Mouse (Mus musculus) kidney, adult 2 months (tissue): Measurements from ENCODE around the gene Slc25a53.
"Not testable (repeated sequence)": the region's sequence is repeated elsewhere in the genome, so short reads cannot be mapped to it uniquely, and the experiment has no call there.

Experiments
- CTCF ChIP-seq: fragments of 200-500 bp; conservative IDR thresholded peaks from 2 replicates; pipeline ENCODE4 v1.5.1; 2011; ENCODE audit warnings: low read depth, mild to moderate bottlenecking, control low read depth, low read length, moderate library complexity, mixed read lengths; ENCODE audit not compliant: insufficient read depth, insufficient read length
- POLR2A ChIP-seq: fragments of 200-500 bp; IDR thresholded peaks from one replicate; pipeline ENCODE4 v1.6.1; 2011; ENCODE audit warnings: low read depth, low read length, control low read depth

DNA sequence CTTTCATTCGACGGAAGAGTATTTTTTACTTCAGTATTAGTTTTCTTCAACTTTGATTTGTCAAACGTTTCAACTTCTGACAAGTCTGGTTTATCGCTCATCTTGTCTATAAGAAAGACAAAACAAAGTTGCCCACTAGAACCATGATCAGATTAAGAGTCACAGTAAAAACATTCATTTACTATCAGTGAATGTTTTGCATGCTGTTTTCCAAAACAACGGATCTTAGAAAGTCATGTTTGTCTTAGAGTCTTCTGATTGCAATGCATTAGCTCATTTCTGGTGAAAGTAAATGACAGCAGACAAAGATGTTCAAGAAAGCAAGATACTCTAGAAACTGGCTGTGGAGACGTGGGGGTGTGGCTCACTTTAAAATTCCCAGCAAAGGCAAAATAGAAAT, 62.7 kb downstream of the Slc25a53 start, which contains the start of gene Tmsb15b2:
- not testable (repeated sequence) for TF ChIP-seq POLR2A, CTCF
